Mouse (Mus musculus) inflammation-experienced regulatory T-cells (primary cell): ENCODE measurements around the gene Sln. TPM values are rescaled to one million over a fixed set of nuclear protein-coding genes. Genes with fewer than 3 reads are reported as not detected.

Experiments used
- polyA plus RNA-seq, 2 experiments: library from polyadenylated mRNA; unstranded; fragments of 100-300 nt; shearing (Covaris generic); gene quantifications; one replicate each; pipeline ENCODE4 v1.2.1; 2017

Sln gene
- not detected for polyA plus RNA-seq

DNA sequence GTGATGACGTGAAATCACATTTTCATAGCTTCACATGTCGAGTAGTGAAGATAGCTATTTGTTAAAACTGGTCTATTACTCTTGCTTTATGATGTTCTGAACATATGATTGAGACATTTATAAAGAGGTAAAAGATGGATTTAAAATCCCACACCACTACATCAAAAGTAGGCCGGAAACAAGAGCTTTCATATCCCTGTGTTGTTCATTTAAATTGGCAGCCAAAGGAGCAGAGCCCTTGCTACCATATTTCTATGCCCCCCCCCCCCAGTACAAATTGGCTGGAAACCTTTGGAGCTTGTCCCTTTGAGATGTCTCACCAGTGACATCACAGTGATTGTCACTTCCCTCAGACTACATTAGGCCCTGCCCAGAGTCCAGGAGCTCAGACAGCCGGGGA, at the start of gene Sln:
Gene Sln, plus strand, starts transcription at position 301 of the 400 bp plus-strand sequence.

Other genes starting within 250 kb of the Sln start
- 10 to 100 TPM; 58.9 to 82.7 TPM for gene Acat1, start 239.8 kb upstream of the Sln start, polyA plus RNA-seq
- gene Cul5, start 180.2 kb upstream of the Sln start, polyA plus RNA-seq: 10 to 100 TPM; 27.6 to 35.5 TPM
- gene Rab39, start 143.9 kb upstream of the Sln start, polyA plus RNA-seq: under 1 TPM in 1 of 2 experiments, not detected in 1; 0.12 TPM
- 10 to 100 TPM; 10.8 to 11.9 TPM for gene Slc35f2, start 78.6 kb upstream of the Sln start, polyA plus RNA-seq
- under 1 TPM; 0.45 to 0.71 TPM for gene Elmod1, start 125.1 kb downstream of the Sln start, polyA plus RNA-seq
- gene Tnfaip8l3, start 218.2 kb downstream of the Sln start, polyA plus RNA-seq: not detected